Mouse (Mus musculus) lung, postnatal 10 days (tissue): ENCODE measurements around the gene Csk.
A peak's percentile ranks its signal among the peaks of the same experiment; 100 is the strongest.

Source experiments
- DNase-seq: peaks from one replicate; pipeline ENCODE4 v3.0.0; 2021

Csk gene

DNA sequence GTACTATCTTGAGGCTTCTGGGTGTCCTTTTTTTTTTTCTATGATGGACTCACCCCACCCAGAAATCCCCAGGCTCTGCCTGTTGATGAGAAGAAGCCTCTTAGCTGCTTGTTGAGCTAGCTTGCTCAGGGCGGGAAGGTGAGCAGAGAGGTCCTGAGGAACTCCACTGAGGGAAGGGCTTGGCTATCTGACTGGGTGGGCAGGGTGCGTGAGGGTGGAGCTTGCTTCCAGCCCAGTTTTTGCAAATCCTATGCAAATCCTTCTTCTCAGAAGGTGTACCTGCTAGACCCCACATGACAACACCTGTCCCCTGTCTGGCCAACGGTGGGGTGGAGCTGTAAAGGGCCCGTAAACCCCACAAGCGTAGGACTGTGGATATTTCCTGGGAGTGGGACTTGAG is at the start of gene Csk:
Gene Csk, minus strand, starts transcription at position 349 of the 400 bp plus-strand sequence.
- DNase-seq, result no peak

DNA sequence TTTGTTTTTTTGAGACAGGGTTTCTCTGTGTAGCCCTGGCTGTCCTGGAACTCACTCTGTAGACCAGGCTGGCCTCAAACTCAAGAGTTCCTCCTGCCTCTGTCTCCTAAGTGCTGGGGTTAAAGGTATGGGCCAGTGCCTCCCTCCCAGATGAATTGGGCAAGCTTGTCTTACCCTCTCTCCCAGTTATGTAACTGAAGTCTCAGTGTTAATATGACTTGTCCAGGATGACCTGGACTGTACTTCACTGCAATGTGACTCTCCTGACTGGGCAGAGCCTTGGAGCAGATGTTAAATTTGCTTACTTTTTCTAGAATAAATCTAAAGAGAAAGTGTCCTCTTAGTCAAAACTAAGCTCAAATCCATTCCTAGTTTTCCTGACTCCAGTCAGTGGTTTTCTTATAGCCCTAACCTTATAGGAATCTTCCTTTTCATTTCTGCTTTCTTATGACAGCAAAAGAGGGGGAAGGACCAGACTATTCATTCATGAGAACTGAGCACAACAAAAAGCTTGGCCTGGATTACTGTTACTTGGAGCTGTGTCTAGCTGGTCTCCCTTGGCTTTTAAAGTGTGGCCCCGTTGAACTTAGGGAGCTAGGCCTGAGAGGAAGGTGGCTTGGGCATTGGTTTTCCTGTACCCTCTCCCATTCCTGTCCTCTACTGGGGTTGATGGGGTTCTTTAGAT is 45.2 kb upstream of the Csk start:
- DNase-seq, result peak; percentile 51

DNA sequence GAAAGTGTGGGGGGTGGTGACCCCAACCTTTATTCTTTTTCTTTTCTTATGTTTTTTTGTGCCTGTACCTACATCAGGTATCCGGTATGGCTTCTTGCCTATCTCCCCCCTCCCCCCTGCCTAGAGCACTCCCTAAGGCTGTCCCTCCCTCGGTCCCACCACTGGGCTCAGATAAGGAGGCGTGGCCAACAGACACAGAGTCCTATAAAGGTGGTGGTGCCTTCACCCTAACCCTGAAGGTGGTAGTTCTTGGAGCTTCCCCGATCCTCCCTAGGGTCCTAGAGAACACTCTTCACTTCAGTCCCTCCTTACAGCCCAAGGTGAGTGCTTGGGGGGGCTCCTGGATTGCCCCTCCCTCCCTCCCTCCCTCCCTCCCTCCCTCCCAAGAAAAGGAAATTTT is 43.9 kb upstream of the Csk start:
- DNase-seq, result no peak

DNA sequence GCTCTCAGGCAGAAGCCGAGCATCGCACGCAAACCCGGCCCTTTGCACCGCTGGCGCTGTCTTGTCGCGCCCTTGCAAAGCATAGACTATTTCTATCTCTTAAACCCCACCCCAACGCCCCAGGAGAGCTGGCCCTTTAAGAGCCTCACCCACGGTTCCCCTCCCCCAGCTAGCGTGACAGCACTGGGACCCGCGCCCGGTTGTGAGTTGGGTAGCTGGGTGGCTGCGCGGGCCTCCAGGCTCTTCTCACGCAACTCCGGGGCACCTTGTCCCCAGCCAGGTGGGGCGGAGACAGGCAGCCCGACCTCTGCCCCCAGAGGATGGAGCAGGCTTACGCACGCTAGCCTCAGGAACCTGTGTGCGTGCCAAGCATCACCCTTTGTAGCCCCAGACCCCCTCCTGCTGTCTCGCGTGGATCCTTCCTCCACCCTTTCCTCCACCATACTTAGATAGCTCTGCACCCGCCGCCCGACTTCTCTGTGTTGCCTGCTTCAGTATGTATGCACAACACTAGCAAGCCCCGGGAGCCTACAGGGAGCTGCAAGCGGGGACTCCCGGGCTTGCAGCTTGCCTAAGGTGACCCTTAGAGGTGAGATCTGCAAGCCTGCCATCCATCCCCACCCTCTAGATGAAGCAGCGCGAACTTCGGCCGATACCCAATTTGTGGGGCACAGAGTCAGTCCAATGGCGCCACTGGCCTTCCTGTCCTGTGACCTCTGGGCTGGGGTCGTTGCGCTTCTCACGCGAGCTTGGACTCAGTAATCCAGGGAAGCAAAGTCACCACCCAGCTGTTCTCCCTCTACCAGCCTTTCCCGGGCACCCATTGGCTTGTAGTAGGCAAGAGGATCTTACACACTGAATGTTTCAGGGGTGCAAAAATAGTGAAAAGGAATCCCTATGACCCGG is 43.2 kb upstream of the Csk start:
- DNase-seq, result peak; percentile 75

DNA sequence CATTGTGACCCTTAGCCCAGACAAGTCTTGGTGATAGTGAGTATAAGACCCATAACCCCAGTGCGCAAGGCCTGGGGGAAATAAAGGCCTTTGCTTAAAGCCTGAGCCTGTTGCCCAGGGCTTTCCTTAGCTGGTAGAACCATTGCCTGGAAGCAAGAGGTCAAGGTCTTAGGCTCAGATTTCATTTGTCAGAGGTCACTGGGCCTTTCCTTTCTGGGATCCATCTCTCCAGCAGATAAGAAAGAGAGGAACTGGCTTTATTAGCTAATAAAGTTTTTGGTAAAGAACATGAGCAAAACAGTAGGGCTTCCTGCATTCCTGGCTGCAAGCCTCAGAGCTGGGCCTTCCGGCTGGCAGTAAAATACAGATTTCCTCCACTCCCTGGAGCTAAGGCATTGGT is 40.7 kb upstream of the Csk start:
- DNase-seq, result no peak

DNA sequence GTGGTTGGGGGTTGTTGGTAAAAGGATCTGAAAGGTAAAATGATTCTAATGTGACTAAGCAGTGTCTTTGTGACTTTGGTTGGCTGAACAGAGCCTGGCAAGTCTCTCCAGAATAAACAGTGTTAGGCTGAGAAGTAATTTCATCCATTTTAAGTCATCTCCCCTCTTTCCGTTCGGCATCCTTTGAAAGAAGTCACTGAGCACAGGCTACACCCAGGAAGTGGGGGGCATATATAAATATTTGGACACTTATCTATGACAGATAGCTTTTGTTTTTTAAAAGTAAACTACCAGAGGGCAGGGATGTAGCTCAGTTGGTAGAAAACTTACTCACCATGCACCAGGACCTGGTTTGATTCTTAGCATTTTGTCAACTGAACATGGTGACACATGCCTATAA is 35.2 kb upstream of the Csk start:
- DNase-seq, result peak; percentile 41

DNA sequence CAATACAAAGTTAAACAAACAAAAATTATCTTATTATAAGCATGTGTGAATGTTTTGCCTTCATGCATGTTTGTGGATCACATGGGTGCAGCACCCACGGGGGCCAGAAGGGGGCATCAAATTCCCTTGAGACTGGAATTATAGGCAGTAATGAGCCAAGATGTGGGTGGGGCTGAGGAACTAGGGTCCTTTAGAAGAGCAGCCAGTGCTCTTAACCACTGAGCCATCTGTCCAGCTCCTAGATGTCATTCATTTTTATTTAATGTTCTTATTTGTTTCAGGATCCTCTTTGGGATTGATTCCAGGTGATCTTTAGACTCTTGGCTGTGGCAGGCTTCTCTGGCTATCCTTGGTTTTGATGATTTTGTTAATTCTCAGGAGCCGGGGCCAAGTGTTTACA is 34.7 kb upstream of the Csk start:
- DNase-seq, result peak; percentile 83

DNA sequence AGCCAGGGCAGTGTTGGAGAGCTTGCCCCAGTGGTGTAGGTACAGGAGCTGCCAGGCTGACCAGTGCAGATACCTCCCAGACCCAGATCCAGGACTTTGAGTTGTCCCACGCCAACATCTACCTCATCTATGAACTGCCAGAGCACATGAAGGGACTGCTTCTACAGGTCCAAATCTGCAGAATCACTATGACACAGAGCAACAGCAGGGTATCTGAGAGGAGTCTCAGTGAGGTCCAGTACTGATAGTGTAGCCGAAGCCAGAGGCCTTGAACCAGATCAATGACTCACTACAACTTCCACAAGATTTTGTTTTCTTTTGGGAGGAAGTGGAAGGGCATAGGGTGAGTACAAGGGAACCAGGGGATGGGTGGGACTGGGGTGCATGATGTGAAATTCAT is 34.3 kb upstream of the Csk start, which contains the start of gene Cyp1a1:
Gene Cyp1a1, plus strand, starts transcription at position 178 of the 400 bp plus-strand sequence.
- no peak for DNase-seq

DNA sequence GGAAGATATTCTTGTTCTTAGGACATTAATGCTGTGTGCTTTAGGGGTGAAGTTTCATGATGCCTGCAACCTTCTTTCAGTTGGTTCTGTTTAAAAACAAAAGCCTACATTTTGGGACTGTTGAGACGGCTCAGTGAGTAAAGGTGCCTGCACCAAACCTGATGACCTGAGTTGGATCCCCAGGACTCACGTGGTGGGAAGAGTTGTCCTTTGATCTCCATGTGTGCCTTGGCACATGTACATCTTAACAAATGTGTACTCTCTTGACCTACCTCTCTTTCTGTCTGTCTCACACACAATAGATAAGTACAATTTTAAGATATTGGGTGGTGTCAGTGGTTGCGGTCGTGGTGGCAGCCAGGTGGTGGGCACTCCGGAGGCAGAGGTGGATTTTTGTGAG is 32.6 kb upstream of the Csk start:
- DNase-seq, result no peak

DNA sequence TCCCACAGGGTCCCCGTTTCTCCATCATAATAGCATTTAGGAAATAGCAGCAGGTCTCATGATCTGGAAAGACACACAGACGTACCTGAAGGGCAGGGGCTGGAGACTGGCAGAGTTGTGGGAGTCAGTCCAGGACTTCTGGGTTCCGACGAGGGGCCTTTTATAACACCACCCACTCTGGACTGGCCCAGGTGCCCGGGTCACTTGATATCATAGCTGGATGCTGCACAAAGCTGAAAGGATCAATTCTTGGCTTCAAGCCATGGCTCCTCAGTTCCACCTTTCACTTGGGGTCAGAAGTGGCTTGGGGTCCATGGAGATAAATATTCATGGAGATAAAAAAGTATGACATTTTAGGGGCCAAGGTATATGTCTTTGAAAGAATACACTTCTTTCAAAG is 30.1 kb upstream of the Csk start, which contains the start of gene Cyp1a2:
Gene Cyp1a2, minus strand, starts transcription at position 184 of the 400 bp plus-strand sequence.
- DNase-seq, result no peak

DNA sequence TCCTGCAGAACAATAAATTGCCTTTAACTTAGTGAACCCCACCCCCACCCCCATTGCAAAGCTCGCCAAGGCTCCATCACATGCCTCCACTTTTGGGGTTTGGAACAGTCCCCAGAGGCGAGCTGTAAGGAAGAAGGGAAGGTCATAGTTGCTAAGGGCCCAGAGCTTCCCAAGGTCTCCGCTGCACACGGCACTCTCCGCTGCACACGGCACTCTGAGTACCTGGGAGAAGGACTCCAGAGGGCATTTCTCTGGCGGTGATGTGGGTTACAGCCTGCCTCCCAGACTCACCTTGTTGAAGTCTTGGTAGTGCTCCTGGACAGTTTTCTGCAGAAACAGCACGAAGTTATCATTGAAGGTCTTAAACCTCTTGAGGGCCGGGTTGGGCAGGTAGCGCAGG is 28.0 kb upstream of the Csk start:
- no peak for DNase-seq

DNA sequence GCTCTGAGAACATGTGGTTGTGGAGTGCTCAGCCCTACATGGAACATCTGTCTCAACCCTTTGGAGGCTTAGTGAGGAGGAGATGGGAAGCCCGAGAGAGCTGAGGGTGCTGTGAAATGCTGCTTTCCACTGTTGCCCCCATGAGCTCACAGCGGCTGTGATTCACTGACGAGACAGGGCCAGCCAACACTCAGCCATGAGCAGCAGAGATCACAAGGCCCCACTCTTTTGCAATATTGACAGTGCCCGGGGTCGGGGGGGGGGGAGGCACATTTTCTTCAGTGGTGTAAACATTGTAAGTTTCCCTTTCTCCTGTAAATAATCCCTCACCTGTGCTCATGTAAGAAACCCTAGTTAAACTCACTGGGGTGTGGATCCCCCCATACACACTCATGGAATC is 18.1 kb upstream of the Csk start:
- no peak for DNase-seq

DNA sequence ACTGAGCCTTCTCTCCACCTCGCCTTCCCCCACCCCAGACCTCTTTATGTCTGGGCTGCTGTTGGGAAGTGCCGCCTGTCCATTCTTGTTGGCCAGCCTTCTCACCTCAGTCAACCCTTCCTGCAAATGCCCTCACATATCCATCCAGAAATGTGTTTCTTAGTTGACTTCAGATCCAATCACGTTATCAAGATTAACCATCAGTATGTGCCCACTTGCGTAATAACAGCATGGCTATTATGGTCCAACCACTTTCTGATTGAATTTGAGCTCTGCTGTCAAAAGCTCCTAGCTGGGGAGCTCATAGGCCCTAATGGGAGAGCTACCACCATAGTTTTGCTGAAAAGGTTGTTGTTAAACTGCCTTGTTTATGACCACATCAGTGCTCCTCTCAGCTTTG is 17.6 kb upstream of the Csk start:
- DNase-seq, result no peak

DNA sequence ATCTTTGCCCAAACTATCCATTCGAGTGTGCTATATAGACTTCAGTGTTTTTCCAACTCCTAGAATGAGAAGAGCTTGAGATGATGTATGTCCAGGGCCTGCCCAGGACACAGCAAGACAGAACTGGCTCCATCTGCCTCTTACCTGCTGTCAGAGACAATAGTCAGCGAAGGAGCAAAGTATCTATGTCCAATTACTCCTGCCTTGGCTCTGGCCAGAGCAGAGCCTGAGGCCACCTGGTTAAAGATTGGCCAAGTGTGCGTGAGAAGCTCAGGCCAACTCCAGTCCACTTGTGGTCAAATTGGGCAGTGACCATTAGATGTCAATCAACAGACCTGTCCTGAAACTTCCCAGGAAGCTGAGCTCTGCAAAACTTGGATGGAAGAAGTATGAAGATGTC is 16.1 kb upstream of the Csk start:
- DNase-seq, result no peak

DNA sequence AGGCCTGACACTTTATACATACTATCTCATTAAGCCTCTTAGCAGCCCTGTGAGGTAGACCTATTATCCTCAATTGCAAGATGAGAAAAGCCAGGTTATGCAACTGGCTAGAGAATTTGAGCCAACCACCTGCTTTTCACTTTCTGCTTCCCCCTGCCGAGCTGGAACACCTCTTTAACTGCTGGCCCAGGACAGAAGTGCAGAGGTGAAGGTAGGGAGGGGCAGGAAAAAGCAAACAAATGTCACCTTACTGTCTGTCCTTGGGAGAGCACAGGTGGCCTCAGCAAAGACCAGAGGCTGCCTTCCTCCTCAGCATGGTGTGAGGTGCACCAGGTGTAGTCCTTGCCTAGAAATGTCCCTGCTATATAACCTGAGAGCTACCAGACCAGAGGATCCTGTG is 14.8 kb upstream of the Csk start:
- DNase-seq, result no peak

DNA sequence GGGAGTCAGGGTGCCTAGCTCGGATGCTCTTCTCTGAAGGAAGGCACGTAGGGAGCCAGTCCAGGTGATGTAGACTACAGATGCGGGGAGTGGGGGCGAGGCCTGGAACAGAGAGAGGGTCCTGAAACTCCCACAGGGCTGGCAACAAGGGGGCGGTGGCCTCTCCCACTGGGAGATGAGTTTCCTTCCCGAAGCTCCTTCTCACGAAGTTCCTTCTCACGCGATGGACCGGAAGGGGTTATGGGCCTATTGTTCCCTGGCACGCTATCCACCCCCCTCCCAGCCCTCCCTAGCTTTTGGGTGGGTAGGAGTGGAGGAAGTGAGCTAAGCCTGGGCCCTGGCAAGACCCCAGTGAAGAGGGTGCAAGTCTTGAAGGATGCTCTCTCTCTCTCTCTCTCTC is 14.4 kb upstream of the Csk start:
- DNase-seq, result peak; percentile 88

DNA sequence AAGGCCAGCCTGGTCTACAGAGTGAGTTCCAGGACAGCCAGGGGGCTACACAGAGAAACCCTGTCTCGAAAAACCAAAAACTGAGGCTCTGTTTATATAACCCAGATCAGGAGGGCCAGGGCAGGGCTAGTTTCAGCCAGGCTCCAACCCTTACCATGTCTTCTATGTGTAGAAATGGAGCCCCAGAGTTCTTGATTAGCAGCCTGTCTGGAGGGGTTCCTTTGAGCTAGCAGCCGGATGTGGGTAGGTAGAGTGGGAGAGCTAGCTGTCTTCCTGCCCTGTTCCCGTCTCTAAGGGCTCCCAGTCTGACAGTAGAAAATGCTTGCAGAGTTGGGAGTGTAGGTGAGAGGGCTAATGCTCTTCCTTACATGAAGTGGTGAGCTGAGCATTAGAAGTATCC is 13.7 kb upstream of the Csk start:
- no peak for DNase-seq

DNA sequence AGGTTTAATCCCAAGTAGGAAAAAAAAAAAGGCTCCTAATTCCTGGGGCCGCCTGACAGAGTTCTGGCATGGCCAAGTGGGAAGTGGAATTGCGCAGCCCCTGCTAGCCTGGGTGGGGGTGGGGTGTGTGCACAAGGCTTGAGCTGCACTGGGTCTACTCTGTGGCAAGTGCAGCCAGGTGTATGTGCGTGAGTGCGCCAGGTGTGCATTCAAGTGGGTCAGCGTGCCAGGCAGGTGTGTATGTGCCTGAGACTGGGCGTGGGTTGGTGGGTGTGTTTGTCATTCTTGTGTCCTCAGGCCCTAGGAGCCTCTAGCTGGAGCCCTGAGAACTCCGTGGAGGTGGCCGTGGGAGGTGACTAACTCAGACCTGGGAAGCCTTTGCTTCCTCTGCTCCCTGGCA is 13.1 kb upstream of the Csk start:
- DNase-seq, result no peak

DNA sequence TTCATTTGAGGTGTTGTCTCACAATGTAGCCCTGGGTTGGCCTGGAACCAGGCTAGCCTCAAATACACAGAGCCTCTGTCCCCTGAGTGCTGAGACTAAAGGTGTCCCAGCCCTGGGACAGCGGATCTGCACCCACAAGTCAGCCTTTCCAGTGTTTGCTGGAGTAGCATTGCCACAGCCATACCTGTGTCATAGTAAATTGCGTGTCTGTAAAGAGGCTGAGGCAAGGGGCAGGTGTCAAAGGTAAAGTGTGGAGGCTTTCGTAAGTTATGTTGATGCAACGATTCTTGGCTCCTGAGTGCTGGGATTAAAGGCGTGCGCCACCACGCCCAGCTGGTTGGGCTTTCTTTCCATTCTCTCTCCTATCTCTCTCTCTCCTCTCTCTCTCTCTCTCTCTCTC is 11.2 kb upstream of the Csk start:
- DNase-seq, result no peak

DNA sequence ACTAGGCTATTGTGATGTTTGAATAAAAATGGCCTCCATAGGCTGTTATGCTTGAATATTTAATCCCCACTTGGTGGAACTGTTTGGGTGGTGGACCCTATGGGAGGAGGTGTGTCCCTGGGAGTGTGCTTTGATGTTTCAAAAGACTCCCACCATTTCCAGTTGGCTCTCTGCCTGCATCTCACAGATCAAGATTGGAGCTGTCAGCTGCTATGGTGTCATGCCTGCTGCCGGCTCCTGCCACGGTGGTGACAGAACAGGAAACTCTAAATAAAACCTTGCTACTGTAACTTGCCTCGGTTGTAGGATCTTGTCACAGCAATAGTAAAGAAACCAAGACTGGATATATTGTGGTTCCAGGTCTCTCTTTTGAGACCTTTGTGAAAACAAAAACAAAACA is 8.1 kb upstream of the Csk start:
- peak; percentile 26 for DNase-seq

DNA sequence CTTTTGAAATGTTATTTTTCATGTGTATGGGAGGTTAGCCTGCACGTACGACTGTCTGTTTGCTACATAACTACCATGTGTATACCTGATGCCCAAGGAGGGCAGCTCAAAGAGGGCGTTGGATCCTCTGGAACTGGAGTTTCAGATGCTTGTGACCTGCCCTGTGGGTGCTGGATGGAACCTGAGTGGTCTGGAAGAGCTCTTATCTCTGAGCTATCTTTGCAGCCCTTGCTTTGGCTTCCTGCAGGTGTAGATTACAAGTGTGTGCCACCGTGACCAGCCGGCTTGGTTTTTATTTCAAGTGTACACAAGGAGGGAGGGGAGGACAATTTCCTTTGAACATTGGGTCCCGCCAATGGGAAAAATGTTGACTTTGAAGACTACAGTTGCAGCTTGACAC is 7.1 kb upstream of the Csk start:
- no peak for DNase-seq

DNA sequence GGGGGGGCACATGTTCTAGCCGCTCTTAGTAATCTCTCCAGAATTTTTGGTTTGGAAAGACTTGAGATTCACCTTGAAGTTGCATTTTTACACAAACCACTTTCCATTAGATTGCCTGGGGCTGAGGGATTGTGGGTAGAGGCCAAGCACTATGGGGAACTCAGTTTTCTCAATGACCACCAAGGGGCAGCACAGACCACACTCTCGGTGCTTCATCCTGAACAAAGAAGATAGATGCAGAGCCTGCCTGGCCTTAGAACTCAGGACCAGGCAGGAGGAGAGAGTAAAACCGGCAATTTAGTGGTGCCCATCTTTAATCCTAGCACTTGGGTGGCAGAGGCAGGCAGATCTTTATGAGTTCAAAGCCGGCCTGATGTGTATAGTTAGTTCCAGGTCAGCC is 6.3 kb upstream of the Csk start:
- peak; percentile 90 for DNase-seq

DNA sequence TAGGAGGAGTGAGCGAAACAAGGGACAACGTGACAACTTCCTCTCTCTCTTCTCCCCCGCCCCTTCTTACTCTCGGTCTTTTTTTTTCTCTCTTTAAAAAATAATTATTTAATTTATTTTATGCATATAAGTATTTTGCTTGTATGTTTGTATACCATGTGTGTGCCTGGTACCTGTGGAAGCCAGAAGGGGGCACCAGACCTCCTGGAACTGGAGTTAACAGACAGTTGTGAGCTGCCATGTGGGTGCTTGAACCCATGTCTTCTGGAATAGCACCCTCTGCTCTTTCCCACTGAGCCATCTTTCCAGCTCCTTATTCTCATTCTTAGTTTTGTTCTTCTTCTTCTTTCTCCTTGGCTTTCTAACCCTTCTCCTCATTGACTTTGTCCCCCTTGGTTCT is 5.5 kb upstream of the Csk start:
- no peak for DNase-seq

DNA sequence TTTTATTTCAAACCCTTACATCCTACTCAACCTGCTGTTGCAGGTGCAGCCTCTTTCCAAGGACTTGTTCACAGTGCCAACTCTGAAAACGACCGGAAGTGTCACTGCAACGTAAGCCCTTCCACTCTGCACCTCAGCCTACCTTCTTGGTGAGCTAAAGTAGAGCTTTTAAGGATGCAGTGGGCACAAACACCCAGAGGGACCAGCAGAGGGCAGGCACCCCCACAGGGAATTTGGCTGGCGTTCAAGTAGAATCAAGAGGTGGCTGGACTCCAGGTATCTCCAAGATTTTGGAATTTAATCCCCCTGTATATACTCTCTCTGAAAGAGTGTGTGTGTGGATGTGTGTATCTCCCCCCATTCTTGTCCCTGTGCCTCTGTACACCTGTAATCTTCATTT is 4.4 kb upstream of the Csk start:
- DNase-seq, result peak; percentile 37
